Mouse (Mus musculus): ENCODE measurements at regions not wholly inside any gene's neighbourhood (a gene's known extent, or its start where the extent isn't known, plus 50 kb on each side); places are given as distances from the start of the nearest gene placed in this dataset.

DNA sequence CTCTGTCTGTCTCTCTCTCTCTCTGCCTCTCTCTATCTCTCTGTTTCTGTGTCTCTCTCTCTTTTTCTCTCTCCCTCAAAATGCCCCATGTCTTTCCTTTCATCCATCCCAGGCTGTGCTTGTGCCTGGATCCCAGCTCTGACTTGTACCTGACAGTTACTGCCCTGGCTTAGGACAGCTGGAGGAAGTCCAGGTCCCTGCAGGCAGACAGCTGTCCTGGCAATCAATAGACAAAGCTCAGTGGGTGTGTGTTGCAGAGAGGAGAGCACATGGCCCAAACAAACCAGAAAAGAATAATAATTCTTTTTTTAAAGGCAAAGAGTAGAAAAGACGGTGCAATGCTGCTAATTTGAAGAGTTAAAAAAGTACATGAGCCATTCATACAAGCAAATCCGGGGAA, 148.4 kb upstream of the Sulf2 start:
- TF ChIP-seq CTCF (IDR thresholded peaks at IDR 0.05; ENCODE audit: control insufficient read depth, insufficient read depth, insufficient replicate concordance, low read depth, low read length) = no peak
- no peak for TF ChIP-seq POLR2A (IDR thresholded peaks at IDR 0.05; ENCODE audit: control insufficient read depth, low read depth, low read length)
